Mouse (Mus musculus) liver, embryonic 16.5 days (tissue): ENCODE measurements around the gene 1700029F12Rik. TPM values are rescaled to one million over a fixed set of nuclear protein-coding genes. Genes with fewer than 3 reads are reported as not detected.

Source experiments
- ATAC-seq: fragments of 200-750 bp; cut with Nextera tagmentation; 2 replicates; pipeline ENCODE4 v1.8.0; 2017; ENCODE audit warnings: low read depth, mild to moderate bottlenecking, moderate number of reproducible peaks, moderate library complexity
- H3K27ac ChIP-seq: fragments of 300-500 bp; sonication (generic); 2 replicates; pipeline ENCODE4 v1.5.1; 2014; ENCODE audit warnings: mild to moderate bottlenecking, low read length
- H3K27me3 ChIP-seq: fragments of 300-500 bp; sonication (generic); 2 replicates; pipeline ENCODE4 v1.6.1; 2014; ENCODE audit warnings: low read depth, low read length, mixed read lengths; ENCODE audit not compliant: control insufficient read depth, insufficient read depth
- H3K36me3 ChIP-seq: fragments of 300-500 bp; sonication (generic); 2 replicates; pipeline ENCODE4 v1.6.1; 2014; ENCODE audit warnings: mild to moderate bottlenecking; ENCODE audit not compliant: control insufficient read depth, insufficient read depth
- H3K4me1 ChIP-seq: fragments of 300-500 bp; sonication (generic); 2 replicates; pipeline ENCODE4 v1.6.1; 2014; ENCODE audit warnings: low read depth, low read length, mixed read lengths; ENCODE audit not compliant: control insufficient read depth
- H3K4me2 ChIP-seq: fragments of 300-500 bp; sonication (generic); 2 replicates; pipeline ENCODE4 v1.6.1; 2014; ENCODE audit warnings: low read depth, low read length, mixed read lengths
- H3K4me3 ChIP-seq: fragments of 300-500 bp; sonication (generic); 2 replicates; pipeline ENCODE4 v1.5.1; 2014; ENCODE audit warnings: low read depth, mild to moderate bottlenecking, low read length
- H3K9ac ChIP-seq: fragments of 300-500 bp; sonication (generic); 2 replicates; pipeline ENCODE4 v1.6.1; 2014; ENCODE audit warnings: low read depth, low read length
- H3K9me3 ChIP-seq: fragments of 300-500 bp; sonication (generic); replicated peaks from 2 replicates; pipeline ENCODE4 v1.6.1; 2016; ENCODE audit warnings: low read length; ENCODE audit not compliant: control insufficient read depth
- WGBS: fragments of 180-500 bp; shearing (Covaris S2); extraction: QIAGEN DNeasy Blood & Tissue Kit; methylation state at CpG from one replicate; pipeline ENCODE4 v1.1.7; 2014; ENCODE audit not compliant: insufficient replicate concordance; 5-methylcytosine and 5-hydroxymethylcytosine counted together
- polyA plus RNA-seq: library from polyadenylated mRNA; unstranded; fragments of >200 nt; fragmentation: Nextera tagmentation; extraction: Ambion mirVana; gene quantifications from 2 replicates; pipeline ENCODE4 v1.2.1, GENCODE M21; 2015

1700029F12Rik gene
- polyA plus RNA-seq, 1 experiment from 2014 or later, result not detected

GRCm38 (mm10) chr13:97057817-97058216, 23.7 kb upstream of the 1700029F12Rik start:
- no peak for ATAC-seq
- H3K27me3 ChIP-seq, result no peaks in the 10 kb centered on the region
- H3K9ac ChIP-seq, result no peak overlapping the region
- no peak overlapping the region for H3K4me3 ChIP-seq
- H3K36me3 ChIP-seq, result no peaks in the 10 kb centered on the region
- no peak overlapping the region for H3K27ac ChIP-seq
- no peak overlapping the region for H3K4me2 ChIP-seq
- no peaks in the 10 kb centered on the region for H3K9me3 ChIP-seq
- peaks cover 6% of the 10 kb centered on the region; the same call in 1 of the 2 replicates for H3K4me1 ChIP-seq
- WGBS, result 36% methylated on average over 4 of the region's 4 CpGs

GRCm38 (mm10) chr13:97053844-97054243, 19.7 kb upstream of the 1700029F12Rik start:
- H3K4me2 ChIP-seq, result no peak overlapping the region
- no peak overlapping the region for H3K9ac ChIP-seq
- H3K4me1 ChIP-seq, result peaks cover 6% of the 10 kb centered on the region; the same call in 1 of the 2 replicates
- no peak; the same call in 1 of the 2 replicates for ATAC-seq
- no peaks in the 10 kb centered on the region for H3K27me3 ChIP-seq
- H3K27ac ChIP-seq, result no peak overlapping the region
- no peaks in the 10 kb centered on the region for H3K9me3 ChIP-seq
- H3K4me3 ChIP-seq, result no peak overlapping the region
- H3K36me3 ChIP-seq, result no peaks in the 10 kb centered on the region
- whole genome bisulfite sequencing, result 67% methylated on average over 8 of the region's 8 CpGs

GRCm38 (mm10) chr13:97052667-97053066, 18.5 kb upstream of the 1700029F12Rik start:
- Histone ChIP-seq H3K4me1 (peaks cover 4% of the 10 kb centered on the region; the same call in 1 of the 2 replicates), H3K27ac (no peak overlapping the region), H3K9ac (no peak overlapping the region), H3K36me3 (no peaks in the 10 kb centered on the region), H3K4me2 (no peak overlapping the region), H3K4me3 (no peak overlapping the region), H3K27me3 (no peaks in the 10 kb centered on the region), H3K9me3 (no peaks in the 10 kb centered on the region)
- 11% methylated on average over 11 of the region's 11 CpGs for WGBS
- no peak for ATAC-seq

GRCm38 (mm10) chr13:97051158-97051557, 17.0 kb upstream of the 1700029F12Rik start:
- no peaks in the 10 kb centered on the region for H3K9me3 ChIP-seq
- H3K4me1 ChIP-seq, result no peaks in the 10 kb centered on the region
- no peaks in the 10 kb centered on the region for H3K27me3 ChIP-seq
- no peak for ATAC-seq
- 78% methylated on average over 6 of the region's 6 CpGs for WGBS
- no peak overlapping the region for H3K4me2 ChIP-seq
- no peak overlapping the region for H3K4me3 ChIP-seq
- H3K36me3 ChIP-seq, result no peaks in the 10 kb centered on the region
- no peak overlapping the region for H3K9ac ChIP-seq
- no peak overlapping the region for H3K27ac ChIP-seq

GRCm38 (mm10) chr13:97030075-97030474, 4.1 kb downstream of the 1700029F12Rik start:
- Histone ChIP-seq H3K9me3 (no peaks in the 10 kb centered on the region), H3K4me2 (no peak overlapping the region), H3K27me3 (no peaks in the 10 kb centered on the region), H3K9ac (no peak overlapping the region), H3K4me1 (no peaks in the 10 kb centered on the region), H3K36me3 (no peaks in the 10 kb centered on the region), H3K27ac (no peak overlapping the region), H3K4me3 (no peak overlapping the region)
- 70% methylated on average over 13 of the region's 13 CpGs for WGBS
- ATAC-seq, result no peak

GRCm38 (mm10) chr13:97021906-97022305, 12.3 kb downstream of the 1700029F12Rik start:
- no peak overlapping the region for H3K27ac ChIP-seq
- no peak overlapping the region for H3K9ac ChIP-seq
- H3K4me2 ChIP-seq, result no peak overlapping the region
- H3K4me1 ChIP-seq, result no peaks in the 10 kb centered on the region
- WGBS, result 35% methylated on average over 4 of the region's 4 CpGs
- H3K9me3 ChIP-seq, result no peaks in the 10 kb centered on the region
- no peak for ATAC-seq
- H3K36me3 ChIP-seq, result no peaks in the 10 kb centered on the region
- H3K4me3 ChIP-seq, result no peak overlapping the region
- no peaks in the 10 kb centered on the region for H3K27me3 ChIP-seq

GRCm38 (mm10) chr13:97020122-97020521, 14.0 kb downstream of the 1700029F12Rik start:
- Histone ChIP-seq H3K4me1 (no peaks in the 10 kb centered on the region), H3K9ac (no peak overlapping the region), H3K27ac (no peak overlapping the region), H3K4me3 (no peak overlapping the region), H3K27me3 (no peaks in the 10 kb centered on the region), H3K4me2 (no peak overlapping the region), H3K36me3 (no peaks in the 10 kb centered on the region), H3K9me3 (no peaks in the 10 kb centered on the region)
- ATAC-seq, result no peak
- 66% methylated on average over 5 of the region's 5 CpGs for WGBS

GRCm38 (mm10) chr13:97017711-97018110, 16.5 kb downstream of the 1700029F12Rik start:
- ATAC-seq, result no peak
- Histone ChIP-seq H3K36me3 (no peaks in the 10 kb centered on the region), H3K9ac (no peak overlapping the region), H3K4me1 (no peaks in the 10 kb centered on the region), H3K4me2 (no peak overlapping the region), H3K4me3 (no peak overlapping the region), H3K27me3 (no peaks in the 10 kb centered on the region), H3K27ac (no peak overlapping the region), H3K9me3 (no peaks in the 10 kb centered on the region)
- WGBS, result 64% methylated on average over 3 of the region's 3 CpGs

- ATAC-seq, result no peak
- H3K4me1 ChIP-seq, result no peaks in the 10 kb centered on the region
- no peak overlapping the region for H3K4me3 ChIP-seq
- H3K36me3 ChIP-seq, result no peaks in the 10 kb centered on the region
- H3K4me2 ChIP-seq, result no peak overlapping the region
- no peak overlapping the region for H3K9ac ChIP-seq
- H3K27ac ChIP-seq, result no peak overlapping the region
- no peaks in the 10 kb centered on the region for H3K9me3 ChIP-seq
- WGBS, result 66% methylated on average over 4 of the region's 4 CpGs
- H3K27me3 ChIP-seq, result no peaks in the 10 kb centered on the region
Observed at GRCm38 (mm10) chr13:97014366-97014765, 19.8 kb downstream of the 1700029F12Rik start.
